Mouse (Mus musculus) erythroblast, embryonic 14.5 days (primary cell): ENCODE data around the gene Inafm1.

ENCODE experiments used
- GATA1 ChIP-seq: IDR thresholded peaks from 2 replicates; pipeline ENCODE4 v1.6.1; 2012; ENCODE audit warnings: low read length, inconsistent platforms, mixed read lengths
- TAL1 ChIP-seq: IDR thresholded peaks from 3 replicates; pipeline ENCODE4 v1.6.1; 2012; ENCODE audit warnings: low read length, inconsistent platforms, mixed read lengths

DNA sequence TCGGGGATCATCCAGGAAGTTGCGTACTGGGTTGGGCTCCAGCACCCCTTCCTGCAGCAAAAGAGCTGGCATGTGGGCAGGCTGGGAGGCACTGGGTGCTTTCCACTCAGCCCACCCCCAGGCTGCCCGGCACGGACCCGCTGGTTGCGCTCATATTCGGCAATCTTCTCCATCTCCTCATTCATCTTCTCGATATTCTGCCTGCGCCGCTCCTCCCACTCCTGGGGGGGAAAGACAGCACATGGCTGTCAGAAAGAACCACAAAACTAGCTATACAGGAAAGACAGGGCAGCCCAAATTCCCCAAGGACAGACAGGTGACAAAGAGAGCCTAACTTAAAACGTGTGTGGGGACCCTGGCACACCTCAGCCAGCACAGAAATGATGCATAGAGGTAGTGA lies 7.3 kb upstream of the Inafm1 start:
- TF ChIP-seq GATA1 (no peak), TAL1 (no peak)
